Mouse (Mus musculus): ENCODE measurements around the gene Rbms3. TPM values are rescaled to one million over a fixed set of nuclear protein-coding genes. Genes with fewer than 3 reads are reported as not detected.

The Rbms3 gene
- total RNA-seq, 4 experiments from 2014 or later = 18.3 to 45.0 (median 31.7) TPM

GRCm38 (mm10) chr9:117371980-117372379, 257.7 kb downstream of the Rbms3 start:
- DNase-seq = no peak

GRCm38 (mm10) chr9:117370086-117370485, 259.6 kb downstream of the Rbms3 start:
- no peak for DNase-seq

GRCm38 (mm10) chr9:117368016-117368415, 261.7 kb downstream of the Rbms3 start:
- no peak for DNase-seq

- no peak for DNase-seq
These were observed 265.1 kb downstream of the Rbms3 start for GRCm38 (mm10) chr9:117364610-117365009.

GRCm38 (mm10) chr9:117361431-117361830, 268.3 kb downstream of the Rbms3 start:
- DNase-seq = no peak

- peak; percentile 64 for DNase-seq
These were observed 272.8 kb downstream of the Rbms3 start for GRCm38 (mm10) chr9:117356764-117357442.

GRCm38 (mm10) chr9:117355501-117355900, 274.2 kb downstream of the Rbms3 start:
- DNase-seq = no peak

GRCm38 (mm10) chr9:117342336-117342735, 287.4 kb downstream of the Rbms3 start:
- no peak for DNase-seq

GRCm38 (mm10) chr9:117330681-117331080, 299.0 kb downstream of the Rbms3 start:
- DNase-seq = peak; percentile 5

- no peak for DNase-seq
These were observed 310.4 kb downstream of the Rbms3 start for GRCm38 (mm10) chr9:117319271-117319670.

GRCm38 (mm10) chr9:117318461-117318860, 311.3 kb downstream of the Rbms3 start:
- no peak for DNase-seq

GRCm38 (mm10) chr9:117317251-117317650, 312.5 kb downstream of the Rbms3 start:
- no peak for DNase-seq

GRCm38 (mm10) chr9:117313642-117314041, 316.1 kb downstream of the Rbms3 start:
- no peak for DNase-seq

- DNase-seq = no peak
These were observed 319.9 kb downstream of the Rbms3 start for GRCm38 (mm10) chr9:117309809-117310208.

GRCm38 (mm10) chr9:117298991-117299390, 330.7 kb downstream of the Rbms3 start:
- no peak for DNase-seq

- no peak for DNase-seq
These were observed 331.8 kb downstream of the Rbms3 start for GRCm38 (mm10) chr9:117297662-117298531.

GRCm38 (mm10) chr9:117291066-117291850, 338.5 kb downstream of the Rbms3 start:
- DNase-seq = no peak

GRCm38 (mm10) chr9:117274846-117275245, 354.9 kb downstream of the Rbms3 start:
- DNase-seq = no peak

- DNase-seq = no peak
These were observed 370.1 kb downstream of the Rbms3 start for GRCm38 (mm10) chr9:117259614-117260013.

- DNase-seq = no peak
These were observed 376.4 kb downstream of the Rbms3 start for GRCm38 (mm10) chr9:117253361-117253760.

GRCm38 (mm10) chr9:117252411-117252861, 377.3 kb downstream of the Rbms3 start:
- peak; percentile 25 for DNase-seq

GRCm38 (mm10) chr9:117251521-117252368, 378.0 kb downstream of the Rbms3 start:
- DNase-seq = no peak
